Mouse (Mus musculus) heart, embryonic 13.5 days (tissue): ENCODE data around the gene Smarca4. TPM values are rescaled to one million over a fixed set of nuclear protein-coding genes. Genes with fewer than 3 reads are reported as not detected.

Experiments
- ATAC-seq: fragments of 200-750 bp; cut with Nextera tagmentation; 2 replicates; pipeline ENCODE4 v1.8.0; 2017; ENCODE audit warnings: moderate TSS enrichment; ENCODE audit not compliant: insufficient number of reproducible peaks, low FRiP score, low TSS enrichment; ENCODE audit errors: extremely low read depth
- H3K27ac ChIP-seq: fragments of 300-500 bp; sonication (generic); replicated peaks from 2 replicates; pipeline ENCODE4 v1.5.1; 2015; ENCODE audit warnings: moderate library complexity, mild to moderate bottlenecking, inconsistent platforms
- H3K27me3 ChIP-seq: fragments of 300-500 bp; sonication (generic); replicated peaks from 2 replicates; pipeline ENCODE4 v1.6.1; 2015; ENCODE audit warnings: mild to moderate bottlenecking, inconsistent platforms
- H3K36me3 ChIP-seq: fragments of 300-500 bp; sonication (generic); 2 replicates; pipeline ENCODE4 v1.6.1; 2015; ENCODE audit warnings: mild to moderate bottlenecking, inconsistent platforms
- H3K4me1 ChIP-seq: fragments of 300-500 bp; sonication (generic); 2 replicates; pipeline ENCODE4 v1.6.1; 2015; ENCODE audit warnings: inconsistent platforms
- H3K4me2 ChIP-seq: fragments of 300-500 bp; sonication (generic); 2 replicates; pipeline ENCODE4 v1.6.1; 2015; ENCODE audit warnings: inconsistent platforms, mild to moderate bottlenecking, moderate library complexity
- H3K4me3 ChIP-seq: fragments of 300-500 bp; sonication (generic); 2 replicates; pipeline ENCODE4 v1.5.1; 2015; ENCODE audit warnings: moderate library complexity, mild to moderate bottlenecking, inconsistent platforms
- H3K9ac ChIP-seq: fragments of 300-500 bp; sonication (generic); 2 replicates; pipeline ENCODE4 v1.6.1; 2015; ENCODE audit warnings: inconsistent platforms, mild to moderate bottlenecking, moderate library complexity
- H3K9me3 ChIP-seq: fragments of 300-500 bp; sonication (generic); 2 replicates; pipeline ENCODE4 v1.6.1; 2016; ENCODE audit warnings: inconsistent platforms
- WGBS: fragments of 180-500 bp; shearing (Covaris S2); methylation state at CpG from one replicate; pipeline ENCODE4 v1.1.7; 2015; ENCODE audit warnings: mixed read lengths; 5-methylcytosine and 5-hydroxymethylcytosine counted together
- polyA plus RNA-seq: library from polyadenylated mRNA; unstranded; fragments of >200 nt; fragmentation: Nextera tagmentation; extraction: Ambion mirVana; gene quantifications from 2 replicates; pipeline ENCODE4 v1.2.1, GENCODE M21; 2015

Smarca4 gene
- polyA plus RNA-seq, 1 experiment from 2014 or later, result 57.9 TPM

DNA sequence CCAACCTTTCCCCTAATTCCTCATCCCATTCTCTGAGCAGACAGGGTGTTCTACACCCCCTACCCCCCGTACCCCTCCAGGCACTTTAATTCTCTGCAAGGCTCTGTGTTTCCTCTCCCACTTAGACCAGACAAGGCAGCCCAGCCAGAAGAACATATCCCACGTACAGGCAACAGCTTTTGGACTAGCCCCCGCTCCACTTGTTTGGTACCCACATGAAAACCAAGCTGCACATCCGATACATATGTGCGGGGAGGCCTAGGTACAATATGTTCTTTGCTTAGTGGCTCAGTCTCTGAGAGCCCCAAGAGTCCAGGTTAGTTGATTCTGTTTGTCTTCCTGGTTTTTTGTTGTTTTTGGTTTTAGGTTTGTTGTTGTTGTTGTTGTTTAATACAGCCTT, 46.1 kb downstream of the Smarca4 start:
- Histone ChIP-seq H3K9ac (no peak overlapping the region), H3K4me2 (no peak overlapping the region), H3K27me3 (no peaks in the 10 kb centered on the region), H3K9me3 (no peaks in the 10 kb centered on the region), H3K4me3 (no peak overlapping the region), H3K4me1 (no peaks in the 10 kb centered on the region), H3K27ac (no peak overlapping the region), H3K36me3 (peaks cover 100% of the 10 kb centered on the region)
- ATAC-seq, result no peak
- WGBS, result 95% methylated on average over 5 of the region's 5 CpGs

DNA sequence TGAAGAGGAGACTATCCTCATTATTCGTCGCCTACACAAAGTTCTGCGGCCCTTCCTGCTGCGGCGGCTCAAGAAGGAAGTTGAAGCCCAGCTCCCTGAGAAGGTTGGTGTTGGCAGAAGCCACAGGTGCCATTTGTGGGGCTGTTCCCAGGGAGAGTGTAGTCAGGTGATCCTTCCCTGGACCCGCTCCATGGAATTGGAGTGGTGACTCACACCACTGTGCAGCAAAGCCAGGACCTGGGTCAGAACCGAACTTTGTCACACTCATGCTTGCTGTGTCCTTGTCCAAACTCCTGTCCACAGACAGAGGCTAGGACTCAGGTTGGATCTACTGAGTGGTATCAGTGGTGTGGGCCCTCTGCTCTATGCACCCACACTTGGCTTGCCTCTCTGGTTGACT, 53.0 kb downstream of the Smarca4 start:
- WGBS, result 91% methylated on average over 7 of the region's 7 CpGs
- Histone ChIP-seq H3K36me3 (peaks cover 100% of the 10 kb centered on the region), H3K9me3 (no peaks in the 10 kb centered on the region), H3K4me1 (no peaks in the 10 kb centered on the region), H3K4me3 (no peak overlapping the region), H3K4me2 (no peak overlapping the region), H3K27me3 (no peaks in the 10 kb centered on the region), H3K27ac (no peak overlapping the region), H3K9ac (no peak overlapping the region)
- no peak for ATAC-seq

GRCm38 (mm10) chr9:21670354-21670753, 54.4 kb downstream of the Smarca4 start:
- 91% methylated on average over 6 of the region's 6 CpGs for WGBS
- ATAC-seq, result no peak
- Histone ChIP-seq H3K4me3 (no peak overlapping the region), H3K36me3 (peaks cover 100% of the 10 kb centered on the region), H3K9me3 (no peaks in the 10 kb centered on the region), H3K4me2 (no peak overlapping the region), H3K4me1 (no peaks in the 10 kb centered on the region), H3K9ac (no peak overlapping the region), H3K27ac (no peak overlapping the region), H3K27me3 (no peaks in the 10 kb centered on the region)

DNA sequence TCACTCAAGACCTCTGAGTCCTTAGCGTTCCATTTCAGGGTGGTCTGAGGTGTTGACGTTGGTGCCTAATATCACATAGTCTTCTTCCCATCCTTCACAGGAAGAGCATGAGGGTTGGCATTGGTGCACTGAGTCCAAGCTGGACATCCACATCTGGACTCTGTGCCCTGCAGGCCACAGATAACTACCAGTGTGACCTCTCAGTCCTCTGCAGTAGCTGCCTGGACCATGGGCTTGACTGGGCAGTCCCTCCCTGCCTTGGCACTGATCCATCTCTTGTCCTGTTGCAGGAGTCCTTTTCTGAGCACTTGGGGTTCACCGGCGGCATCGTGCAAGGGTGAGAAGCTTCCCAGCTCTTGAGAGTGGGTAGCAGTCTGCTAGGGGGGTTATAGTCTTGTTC, 55.8 kb downstream of the Smarca4 start:
- Histone ChIP-seq H3K27ac (no peak overlapping the region), H3K4me2 (no peak overlapping the region), H3K9me3 (no peaks in the 10 kb centered on the region), H3K4me3 (no peak overlapping the region), H3K36me3 (peaks cover 100% of the 10 kb centered on the region), H3K4me1 (no peaks in the 10 kb centered on the region), H3K27me3 (no peaks in the 10 kb centered on the region), H3K9ac (no peak overlapping the region)
- no peak for ATAC-seq
- WGBS, result 92% methylated on average over 5 of the region's 5 CpGs

- Histone ChIP-seq H3K9me3 (no peaks in the 10 kb centered on the region), H3K27ac (no peak overlapping the region), H3K4me2 (no peak overlapping the region), H3K4me1 (no peaks in the 10 kb centered on the region), H3K36me3 (peaks cover 97% of the 10 kb centered on the region), H3K4me3 (no peak overlapping the region), H3K9ac (no peak overlapping the region), H3K27me3 (no peaks in the 10 kb centered on the region)
- WGBS, result 94% methylated on average over 17 of the region's 17 CpGs
- no peak for ATAC-seq
These were observed 61.7 kb downstream of the Smarca4 start for GRCm38 (mm10) chr9:21677706-21678105.

DNA sequence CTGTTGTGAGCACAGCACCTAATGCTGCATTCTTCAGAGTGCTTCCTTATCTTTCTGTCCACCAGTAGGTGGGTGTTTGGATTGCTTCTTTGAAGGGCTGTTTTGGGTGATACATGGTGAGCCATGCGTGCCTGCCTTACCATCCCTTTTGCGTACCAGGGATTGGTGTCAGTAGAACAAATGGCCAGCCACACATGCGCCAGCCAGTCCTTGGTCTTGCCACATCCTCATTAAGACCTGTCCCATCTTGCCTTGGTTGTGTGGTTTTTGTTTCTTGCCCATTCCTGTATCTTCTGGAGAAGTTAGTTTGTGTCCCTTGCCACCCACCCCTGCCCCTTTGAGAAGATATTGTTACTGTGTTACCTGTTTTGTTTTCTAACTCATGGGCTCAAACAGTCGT, 64.5 kb downstream of the Smarca4 start:
- 81% methylated on average over 4 of the region's 4 CpGs for WGBS

DNA sequence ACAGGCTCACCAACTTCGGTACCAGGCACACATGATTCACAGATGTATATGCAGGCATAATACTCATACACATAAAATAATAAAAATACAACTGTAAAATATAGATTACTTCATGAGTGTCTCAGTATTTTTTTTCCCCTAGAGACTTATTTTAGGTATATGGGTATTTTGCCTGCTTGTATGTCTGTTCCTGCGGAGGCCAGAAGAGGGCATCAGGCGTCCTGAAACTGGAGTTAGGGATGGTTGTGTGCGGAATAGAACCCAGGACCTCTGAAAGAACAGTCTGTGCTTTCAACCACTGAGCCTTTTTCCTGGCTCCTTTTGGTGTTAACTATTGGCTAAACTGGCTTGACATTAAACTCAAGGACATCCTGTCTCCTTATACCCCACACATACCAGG, 66.9 kb downstream of the Smarca4 start:
- 0 out of 2 replicates have a peak, but pooled peaks cover under 1% of the 10 kb centered on the region for H3K4me1 ChIP-seq
- H3K27me3 ChIP-seq, result no peaks in the 10 kb centered on the region
- H3K27ac ChIP-seq, result no peak overlapping the region
- 86% methylated on average over 4 of the region's 4 CpGs for WGBS
- H3K9ac ChIP-seq, result no peak overlapping the region
- H3K9me3 ChIP-seq, result no peaks in the 10 kb centered on the region
- peaks cover 97% of the 10 kb centered on the region for H3K36me3 ChIP-seq
- no peak overlapping the region for H3K4me3 ChIP-seq
- no peak overlapping the region for H3K4me2 ChIP-seq
- ATAC-seq, result no peak

More for the DNA sequence above, 64.5 kb downstream of the Smarca4 start:
- Histone ChIP-seq H3K4me3 (no peak overlapping the region), H3K27me3 (no peaks in the 10 kb centered on the region), H3K36me3 (peaks cover 97% of the 10 kb centered on the region), H3K4me2 (no peak overlapping the region), H3K9ac (no peak overlapping the region), H3K27ac (no peak overlapping the region), H3K4me1 (no peaks in the 10 kb centered on the region), H3K9me3 (no peaks in the 10 kb centered on the region)
- no peak for ATAC-seq

DNA sequence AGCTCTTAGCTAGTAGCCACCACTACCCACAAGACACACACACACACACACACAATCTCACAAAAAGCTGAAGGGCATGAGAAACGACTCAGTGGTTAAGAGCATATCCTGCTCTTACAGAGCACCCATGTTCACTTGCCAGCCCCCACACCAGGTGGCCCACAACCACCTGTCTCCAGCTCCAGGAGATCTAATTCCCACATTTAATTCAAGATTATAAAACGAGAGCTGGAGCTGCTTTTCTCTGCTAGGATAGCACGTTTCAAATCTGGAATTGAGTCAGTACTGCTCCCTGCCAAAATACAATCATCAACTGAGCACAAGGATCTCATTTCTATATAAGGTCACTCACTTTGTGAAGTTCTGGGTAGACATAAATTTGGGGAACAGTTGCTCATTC, 67.9 kb downstream of the Smarca4 start:
- no peak overlapping the region for H3K4me2 ChIP-seq
- no peak for ATAC-seq
- H3K4me3 ChIP-seq, result no peak overlapping the region
- no peak overlapping the region for H3K9ac ChIP-seq
- no peaks in the 10 kb centered on the region for H3K27me3 ChIP-seq
- 80% methylated on average over 3 of the region's 3 CpGs for WGBS
- H3K4me1 ChIP-seq, result peaks cover 11% of the 10 kb centered on the region
- H3K9me3 ChIP-seq, result no peaks in the 10 kb centered on the region
- H3K27ac ChIP-seq, result no peak overlapping the region
- peaks cover 96% of the 10 kb centered on the region for H3K36me3 ChIP-seq

DNA sequence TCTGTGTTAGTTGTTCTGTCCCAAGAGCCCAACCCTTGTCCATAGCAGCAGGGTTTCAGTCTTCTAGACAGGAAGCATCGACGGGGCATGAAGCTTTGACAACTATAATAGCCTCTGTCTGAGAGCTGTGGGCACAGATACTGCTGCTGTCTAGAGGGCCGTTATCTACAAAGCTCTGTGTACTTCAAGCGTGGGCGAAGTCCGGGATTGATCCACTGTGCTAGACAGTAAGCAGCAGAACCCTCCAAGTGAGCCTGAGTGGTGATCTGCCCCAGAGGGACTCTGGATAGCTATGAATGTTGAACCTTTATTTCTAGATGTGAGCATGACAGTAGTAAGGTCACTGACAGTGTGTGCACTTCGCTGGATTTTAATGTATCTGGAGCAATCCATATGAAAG, 72.6 kb downstream of the Smarca4 start:
- Histone ChIP-seq H3K36me3 (peaks cover 97% of the 10 kb centered on the region), H3K27me3 (no peaks in the 10 kb centered on the region), H3K4me2 (no peak overlapping the region), H3K9me3 (no peaks in the 10 kb centered on the region), H3K4me1 (peaks cover 22% of the 10 kb centered on the region), H3K9ac (no peak overlapping the region), H3K27ac (peak overlapping the region; percentile 48), H3K4me3 (no peak overlapping the region)
- 49% methylated on average over 7 of the region's 7 CpGs for WGBS
- no peak for ATAC-seq

DNA sequence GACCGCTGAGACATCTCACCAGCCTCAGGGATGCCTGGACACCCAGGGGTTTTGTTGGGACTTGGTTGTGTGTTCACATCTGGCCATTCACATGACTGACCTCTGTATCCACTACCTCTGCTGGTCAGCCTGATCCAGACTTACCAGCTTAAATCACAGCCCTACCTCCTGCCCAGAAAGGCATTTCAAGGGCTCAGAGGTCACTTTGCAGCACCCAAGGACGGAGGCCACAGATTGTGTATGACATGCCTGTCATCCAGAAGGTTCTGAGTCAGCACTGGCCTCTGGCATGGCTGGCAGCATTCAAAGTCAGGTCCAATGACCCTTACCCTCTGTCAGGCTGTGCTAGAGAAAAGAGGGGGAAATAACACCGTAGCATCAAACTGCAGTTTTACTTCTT, 74.1 kb downstream of the Smarca4 start:
- Histone ChIP-seq H3K36me3 (peaks cover 97% of the 10 kb centered on the region), H3K4me3 (no peak overlapping the region), H3K27ac (peak overlapping the region; percentile 37; the same call in 1 of the 2 replicates), H3K4me2 (no peak overlapping the region), H3K9me3 (no peaks in the 10 kb centered on the region), H3K9ac (no peak overlapping the region), H3K4me1 (peaks cover 22% of the 10 kb centered on the region), H3K27me3 (no peaks in the 10 kb centered on the region)
- ATAC-seq, result no peak
- 74% methylated on average over 3 of the region's 3 CpGs for WGBS

DNA sequence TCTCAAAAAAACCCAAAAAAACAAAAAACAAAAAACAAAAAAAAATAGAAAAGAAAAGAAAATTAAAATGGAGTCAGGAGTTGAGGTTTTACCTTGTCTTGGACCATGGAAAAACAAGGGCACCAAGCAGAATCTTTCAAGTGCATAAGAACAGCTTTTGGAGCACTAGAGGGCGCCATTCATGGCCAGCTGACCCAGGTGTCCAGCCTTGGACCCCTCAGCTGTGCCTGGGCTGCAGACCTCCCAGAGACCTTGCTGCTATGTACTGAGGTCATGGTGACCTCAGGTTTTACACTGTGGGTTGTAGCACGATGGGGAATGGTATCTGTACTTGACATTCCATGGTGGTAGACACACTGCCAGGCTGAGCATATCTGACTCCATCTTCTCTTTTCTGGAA, 75.9 kb downstream of the Smarca4 start:
- Histone ChIP-seq H3K4me1 (peaks cover 22% of the 10 kb centered on the region), H3K27me3 (no peaks in the 10 kb centered on the region), H3K36me3 (peaks cover 97% of the 10 kb centered on the region), H3K4me2 (no peak overlapping the region), H3K27ac (no peak overlapping the region), H3K4me3 (no peak overlapping the region), H3K9ac (no peak overlapping the region), H3K9me3 (no peaks in the 10 kb centered on the region)
- ATAC-seq, result no peak
- WGBS, result 25% methylated on average over 2 of the region's 2 CpGs

DNA sequence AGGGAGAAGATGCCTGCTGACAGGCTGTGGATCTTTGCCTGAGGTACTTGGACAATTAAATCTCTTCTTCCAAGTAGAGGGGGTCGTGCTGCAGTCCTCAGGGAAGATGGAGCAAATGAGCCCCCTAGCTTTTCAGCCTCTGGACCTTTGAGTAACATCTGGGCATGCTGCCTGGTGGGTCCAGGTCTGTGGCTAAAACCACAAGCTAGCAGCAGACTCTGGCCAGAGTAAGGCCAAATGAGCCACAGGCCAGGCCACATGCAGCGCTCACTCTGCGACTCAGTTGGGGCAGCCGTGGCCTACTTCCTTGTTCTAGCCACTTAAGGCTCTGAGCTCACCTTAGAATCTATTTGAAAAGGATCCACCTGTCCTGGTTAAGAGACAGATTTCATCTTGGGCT, 76.5 kb downstream of the Smarca4 start:
- Histone ChIP-seq H3K27me3 (no peaks in the 10 kb centered on the region), H3K9ac (no peak overlapping the region), H3K4me3 (no peak overlapping the region), H3K9me3 (no peaks in the 10 kb centered on the region), H3K4me1 (peaks cover 22% of the 10 kb centered on the region), H3K36me3 (peaks cover 97% of the 10 kb centered on the region), H3K27ac (no peak overlapping the region), H3K4me2 (no peak overlapping the region)
- 94% methylated on average over 4 of the region's 4 CpGs for WGBS
- no peak for ATAC-seq
